Mouse (Mus musculus): Measurements from ENCODE around the gene Smad1. TPM values are rescaled to one million over a fixed set of nuclear protein-coding genes. Genes with fewer than 3 reads are reported as not detected.

Gene Smad1
- polyA plus RNA-seq, 1 experiment: 48.0 TPM

- Histone ChIP-seq H3K4me3 (ENCODE audit: control insufficient read depth, insufficient read depth, low read length) (no peak overlapping the region), H3K27ac (ENCODE audit: control insufficient read depth, insufficient read depth, low read length) (no peak overlapping the region), H3K36me3 (ENCODE audit: control insufficient read depth, insufficient read depth, low read length) (no peaks in the 10 kb centered on the region), H3K27me3 (ENCODE audit: control insufficient read depth, insufficient read depth, low read length) (no peaks in the 10 kb centered on the region), H3K4me1 (replicated peaks; ENCODE audit: control insufficient read depth, insufficient read depth, low read length) (peaks cover 8% of the 10 kb centered on the region; the same call in 1 of the 2 replicates)
- TF ChIP-seq POLR2A (IDR thresholded peaks at IDR 0.05; ENCODE audit: control insufficient read depth, extremely low read depth, insufficient read depth, low read length, poor library complexity) (no peak), CTCF (IDR thresholded peaks at IDR 0.05; ENCODE audit: borderline replicate concordance, control insufficient read depth, extremely low read depth, insufficient read depth, low read length, poor library complexity) (no peak)
- WGBS: 73% methylated on average over 3 of the region's 3 CpGs
- DNase-seq: peak; percentile 34
These were observed 101.6 kb downstream of the Smad1 start for GRCm38 (mm10) chr8:79297763-79298162.

GRCm38 (mm10) chr8:79295276-79296105 is 103.8 kb downstream of the Smad1 start:
- TF ChIP-seq POLR2A (IDR thresholded peaks at IDR 0.05; ENCODE audit: control insufficient read depth, extremely low read depth, insufficient read depth, low read length, poor library complexity) (no peak), CTCF (IDR thresholded peaks at IDR 0.05; ENCODE audit: borderline replicate concordance, control insufficient read depth, extremely low read depth, insufficient read depth, low read length, poor library complexity) (no peak)
- DNase-seq: no peak
- Histone ChIP-seq H3K27me3 (ENCODE audit: control insufficient read depth, insufficient read depth, low read length) (no peaks in the 10 kb centered on the region), H3K4me3 (ENCODE audit: control insufficient read depth, insufficient read depth, low read length) (peak overlapping the region; percentile 81), H3K36me3 (ENCODE audit: control insufficient read depth, insufficient read depth, low read length) (no peaks in the 10 kb centered on the region), H3K27ac (ENCODE audit: control insufficient read depth, insufficient read depth, low read length) (peak overlapping the region; percentile 34), H3K4me1 (replicated peaks; ENCODE audit: control insufficient read depth, insufficient read depth, low read length) (peaks cover 8% of the 10 kb centered on the region; the same call in 1 of the 2 replicates)
- 15% methylated on average over 18 of the region's 18 CpGs for WGBS

- Histone ChIP-seq H3K27ac (ENCODE audit: control insufficient read depth, insufficient read depth, low read length) (peak within 1 kb of the TSS; percentile 89), H3K27me3 (ENCODE audit: control insufficient read depth, insufficient read depth, low read length) (no peaks in the 10 kb centered on the region), H3K4me1 (replicated peaks; ENCODE audit: control insufficient read depth, insufficient read depth, low read length) (peaks cover 8% of the 10 kb centered on the region; the same call in 1 of the 2 replicates), H3K36me3 (ENCODE audit: control insufficient read depth, insufficient read depth, low read length) (no peaks in the 10 kb centered on the region), H3K4me3 (ENCODE audit: control insufficient read depth, insufficient read depth, low read length) (peak within 1 kb of the TSS; percentile 81)
- under 1% methylated on average over 74 of the region's 74 CpGs for WGBS
- peak; percentile 98 for DNase-seq
- TF ChIP-seq POLR2A (IDR thresholded peaks at IDR 0.05; ENCODE audit: control insufficient read depth, extremely low read depth, insufficient read depth, low read length, poor library complexity) (peak; percentile 97), CTCF (IDR thresholded peaks at IDR 0.05; ENCODE audit: borderline replicate concordance, control insufficient read depth, extremely low read depth, insufficient read depth, low read length, poor library complexity) (peak; percentile 90; the same call in 1 of the 2 replicates)
These were observed 104.6 kb downstream of the Smad1 start, which contains the start of gene Mmaa for GRCm38 (mm10) chr8:79294610-79295275. TSS of gene Mmaa (minus strand) at chr8:79294937.

GRCm38 (mm10) chr8:79293841-79294240 is 105.5 kb downstream of the Smad1 start:
- Histone ChIP-seq H3K4me3 (ENCODE audit: control insufficient read depth, insufficient read depth, low read length) (no peak overlapping the region), H3K36me3 (ENCODE audit: control insufficient read depth, insufficient read depth, low read length) (no peaks in the 10 kb centered on the region), H3K27me3 (ENCODE audit: control insufficient read depth, insufficient read depth, low read length) (no peaks in the 10 kb centered on the region), H3K4me1 (replicated peaks; ENCODE audit: control insufficient read depth, insufficient read depth, low read length) (peaks cover 8% of the 10 kb centered on the region; the same call in 1 of the 2 replicates), H3K27ac (ENCODE audit: control insufficient read depth, insufficient read depth, low read length) (no peak overlapping the region)
- TF ChIP-seq POLR2A (IDR thresholded peaks at IDR 0.05; ENCODE audit: control insufficient read depth, extremely low read depth, insufficient read depth, low read length, poor library complexity) (no peak), CTCF (IDR thresholded peaks at IDR 0.05; ENCODE audit: borderline replicate concordance, control insufficient read depth, extremely low read depth, insufficient read depth, low read length, poor library complexity) (no peak)
- WGBS: 34% methylated on average over 3 of the region's 3 CpGs
- no peak for DNase-seq

GRCm38 (mm10) chr8:79292712-79293264 is 106.5 kb downstream of the Smad1 start:
- Histone ChIP-seq H3K27ac (ENCODE audit: control insufficient read depth, insufficient read depth, low read length) (no peak overlapping the region), H3K36me3 (ENCODE audit: control insufficient read depth, insufficient read depth, low read length) (no peaks in the 10 kb centered on the region), H3K4me3 (ENCODE audit: control insufficient read depth, insufficient read depth, low read length) (no peak overlapping the region), H3K27me3 (ENCODE audit: control insufficient read depth, insufficient read depth, low read length) (no peaks in the 10 kb centered on the region), H3K4me1 (replicated peaks; ENCODE audit: control insufficient read depth, insufficient read depth, low read length) (peaks cover 8% of the 10 kb centered on the region; the same call in 1 of the 2 replicates)
- TF ChIP-seq POLR2A (IDR thresholded peaks at IDR 0.05; ENCODE audit: control insufficient read depth, extremely low read depth, insufficient read depth, low read length, poor library complexity) (no peak), CTCF (IDR thresholded peaks at IDR 0.05; ENCODE audit: borderline replicate concordance, control insufficient read depth, extremely low read depth, insufficient read depth, low read length, poor library complexity) (no peak)
- no peak for DNase-seq
- WGBS: 46% methylated on average over 3 of the region's 3 CpGs

GRCm38 (mm10) chr8:79289592-79289991 is 109.7 kb downstream of the Smad1 start:
- WGBS: 77% methylated on average over 5 of the region's 5 CpGs
- Histone ChIP-seq H3K4me1 (replicated peaks; ENCODE audit: control insufficient read depth, insufficient read depth, low read length) (peaks cover 3% of the 10 kb centered on the region; the same call in 1 of the 2 replicates), H3K27ac (ENCODE audit: control insufficient read depth, insufficient read depth, low read length) (no peak overlapping the region), H3K27me3 (ENCODE audit: control insufficient read depth, insufficient read depth, low read length) (no peaks in the 10 kb centered on the region), H3K36me3 (ENCODE audit: control insufficient read depth, insufficient read depth, low read length) (no peaks in the 10 kb centered on the region), H3K4me3 (ENCODE audit: control insufficient read depth, insufficient read depth, low read length) (no peak overlapping the region)
- no peak for DNase-seq
- TF ChIP-seq CTCF (IDR thresholded peaks at IDR 0.05; ENCODE audit: borderline replicate concordance, control insufficient read depth, extremely low read depth, insufficient read depth, low read length, poor library complexity) (no peak), POLR2A (IDR thresholded peaks at IDR 0.05; ENCODE audit: control insufficient read depth, extremely low read depth, insufficient read depth, low read length, poor library complexity) (no peak)
